In the genomic region with DNA sequence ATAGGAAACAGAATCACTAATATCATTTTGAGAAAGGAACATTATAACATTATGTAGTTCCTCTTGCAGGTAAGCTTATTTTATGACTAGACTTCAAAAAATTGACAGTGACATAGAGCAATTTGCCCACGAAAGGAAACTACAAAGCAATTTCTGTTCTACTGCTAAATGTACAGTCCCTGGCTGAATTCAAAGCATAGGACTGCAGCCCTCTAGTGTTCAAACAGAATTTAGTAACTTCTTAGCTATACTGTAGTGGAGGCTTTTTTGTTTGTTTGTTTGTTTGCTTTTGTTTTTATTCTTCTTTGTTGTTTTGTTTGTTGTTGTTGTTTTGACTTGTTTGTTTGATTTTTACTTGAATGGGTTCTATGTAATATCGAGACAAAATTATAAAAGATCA, we compare ENCODE assay signal across 14 mouse cellular contexts.
A peak's percentile ranks its signal among the peaks of the same experiment; 100 is the strongest.
DNase-seq lines count a peak whose midpoint lies in the region; ATAC-seq and TF ChIP-seq lines count a peak whose summit lies in the region.
"Had no signal": no experiment of that assay in that cellular context is flagged by ENCODE, and none has a peak within 500 bp of the region (broad histone marks: within the 10 kb centered on the region; RNA-seq: fewer than 3 reads in every experiment).

No protein-coding gene starts in this region.

- no peak overlapping the region for H3K27ac ChIP-seq in heart, adult 2 months
- H3K27ac ChIP-seq in midbrain, embryonic 14.5 days (replicated peaks; ENCODE audit: low read depth, low read length), result no peak overlapping the region
- no peak overlapping the region for H3K27ac ChIP-seq in midbrain, embryonic 10.5 days (replicated peaks)
- H3K27ac ChIP-seq: embryonic facial prominence, embryonic 15.5 days; heart, embryonic 10.5 days had no signal

- peak; percentile 51 for TF ChIP-seq CTCF in heart, adult 2 months (IDR thresholded peaks at IDR 0.05)

- no peaks in the 10 kb centered on the region for H3K9me3 ChIP-seq in midbrain, embryonic 14.5 days (ENCODE audit: control insufficient read depth, low read length)
- no peaks in the 10 kb centered on the region for H3K9me3 ChIP-seq in midbrain, embryonic 10.5 days (replicated peaks)
- H3K9me3 ChIP-seq: embryonic facial prominence, embryonic 15.5 days; heart, embryonic 10.5 days had no signal

- no peak overlapping the region for H3K9ac ChIP-seq in heart, adult 2 months (ENCODE audit: low read depth, low read length)
- no peak overlapping the region for H3K9ac ChIP-seq in midbrain, embryonic 14.5 days (replicated peaks; ENCODE audit: low read length)
- H3K9ac ChIP-seq: embryonic facial prominence, embryonic 15.5 days had no signal

- TF ChIP-seq EP300 in heart, adult 2 months (IDR thresholded peaks at IDR 0.05; ENCODE audit: insufficient read depth, low read depth, low read length), result no peak

- TF ChIP-seq POLR2A in heart, adult 2 months (IDR thresholded peaks at IDR 0.05; ENCODE audit: insufficient read depth, low read depth, low read length), result no peak

- intact Hi-C loops in heart, adult 2 months (cut with DNase I), result no loop called here
- intact Hi-C loops in heart, postnatal 14 days (cut with DNase I), result no loop called here

- no peaks in the 10 kb centered on the region for H3K36me3 ChIP-seq in heart, adult 2 months (ENCODE audit: control insufficient read depth, insufficient read depth, low read length)
- no peaks in the 10 kb centered on the region for H3K36me3 ChIP-seq in midbrain, embryonic 14.5 days (ENCODE audit: control insufficient read depth, insufficient read depth, low read length)
- H3K36me3 ChIP-seq in midbrain, embryonic 10.5 days, result no peaks in the 10 kb centered on the region
- H3K36me3 ChIP-seq: embryonic facial prominence, embryonic 15.5 days; heart, embryonic 10.5 days had no signal

- no peaks in the 10 kb centered on the region for H3K79me2 ChIP-seq in heart, adult 2 months (replicated peaks; ENCODE audit: control insufficient read depth, insufficient read depth, low read length)

- DNase-seq in heart, adult 2 months, result no peak
- DNase-seq in heart, postnatal 14 days, result no peak
- peak; percentile 60 for DNase-seq in midbrain, embryonic 14.5 days
- no peak for DNase-seq in midbrain, embryonic 10.5 days (ENCODE audit: low spot score)
- DNase-seq in adipocyte (ENCODE audit: low spot score), result peak; percentile 19
- DNase-seq in retina, postnatal 1 day, result peak; percentile 24
- DNase-seq in adrenal gland, postnatal 10 days, result no peak
- DNase-seq in urinary bladder, adult 18-20 months (ENCODE audit: low spot score in 2 of 2), result no peak
- DNase-seq: adrenal gland, adult 8-10 months; cerebellum, adult 11-12 months; kidney, postnatal 25 days had no signal

- 58% methylated on average over 2 of the region's 2 CpGs for WGBS in heart, adult 2 months
- 75% methylated on average over 2 of the region's 2 CpGs for WGBS in midbrain, embryonic 14.5 days
- WGBS in midbrain, embryonic 10.5 days, result 79% methylated on average over 2 of the region's 2 CpGs

- no peaks in the 10 kb centered on the region for H3K4me1 ChIP-seq in heart, adult 2 months (ENCODE audit: control insufficient read depth, insufficient read depth, low read length)
- H3K4me1 ChIP-seq in midbrain, embryonic 14.5 days (ENCODE audit: control insufficient read depth, insufficient read depth, low read length), result no peaks in the 10 kb centered on the region
- no peaks in the 10 kb centered on the region for H3K4me1 ChIP-seq in midbrain, embryonic 10.5 days
- H3K4me1 ChIP-seq: embryonic facial prominence, embryonic 15.5 days; heart, embryonic 10.5 days had no signal

- no peak for ATAC-seq in midbrain, embryonic 14.5 days (ENCODE audit: low FRiP score, low TSS enrichment)

- no peaks in the 10 kb centered on the region for H3K27me3 ChIP-seq in heart, adult 2 months (ENCODE audit: control insufficient read depth, insufficient read depth, low read length)
- no peaks in the 10 kb centered on the region for H3K27me3 ChIP-seq in midbrain, embryonic 14.5 days (ENCODE audit: control insufficient read depth, insufficient read depth, low read length)
- H3K27me3 ChIP-seq in midbrain, embryonic 10.5 days (ENCODE audit: low read depth, poor library complexity, severe bottlenecking), result no peaks in the 10 kb centered on the region
- H3K27me3 ChIP-seq: embryonic facial prominence, embryonic 15.5 days had no signal

- no peak overlapping the region for H3K4me2 ChIP-seq in midbrain, embryonic 14.5 days (ENCODE audit: low read length)
- H3K4me2 ChIP-seq: embryonic facial prominence, embryonic 15.5 days had no signal

- no peak overlapping the region for H3K4me3 ChIP-seq in heart, adult 2 months
- no peak overlapping the region for H3K4me3 ChIP-seq in midbrain, embryonic 14.5 days (replicated peaks; ENCODE audit: low read depth, low read length)
- H3K4me3 ChIP-seq in midbrain, embryonic 10.5 days, result no peak overlapping the region
- H3K4me3 ChIP-seq: embryonic facial prominence, embryonic 15.5 days; heart, embryonic 10.5 days; myocyte had no signal

Comparison
In these comparisons a context has a peak if more than half of its experiments do, and no peak if none do; other contexts are left out.
1. DNase-seq: peak in midbrain, embryonic 14.5 days (single experiment), adipocyte (single experiment) and retina, postnatal 1 day (single experiment); none in heart, adult 2 months (0 of 2), heart, postnatal 14 days (0 of 2), midbrain, embryonic 10.5 days (single experiment), adrenal gland, postnatal 10 days (single experiment) and urinary bladder, adult 18-20 months (0 of 2).